Mouse (Mus musculus): ENCODE data around the gene Clcnkb. TPM values are rescaled to one million over a fixed set of nuclear protein-coding genes. Genes with fewer than 3 reads are reported as not detected.

Gene Clcnkb
- polyA plus RNA-seq, 1 experiment from 2014 or later: not detected

DNA sequence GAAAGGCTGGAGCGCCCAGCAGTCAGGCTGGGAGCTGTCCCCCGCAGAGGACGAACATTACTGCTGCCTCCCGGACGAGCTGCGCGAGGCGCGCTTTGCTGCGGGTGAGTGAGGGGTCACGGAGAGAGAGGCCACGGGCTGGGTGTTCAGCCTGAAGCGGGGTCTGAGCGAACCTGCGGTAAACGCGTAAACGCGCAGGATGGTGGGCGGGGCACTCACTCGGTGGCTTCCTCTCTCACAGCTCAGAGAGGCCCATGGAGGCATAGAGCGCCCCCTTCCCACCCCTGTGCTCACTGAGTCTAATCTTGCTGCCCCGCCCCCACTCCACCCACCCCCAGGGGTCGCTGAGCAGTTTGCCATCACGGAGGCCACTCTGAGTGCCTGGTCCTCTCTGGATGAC, 33.4 kb downstream of the Clcnkb start:
- Histone ChIP-seq H3K36me3 (ENCODE audit: control insufficient read depth, insufficient read depth, low read length) (no peaks in the 10 kb centered on the region), H3K4me3 (ENCODE audit: low read depth, low read length) (peak overlapping the region; percentile 27), H3K4me1 (ENCODE audit: control insufficient read depth, insufficient read depth, low read length) (0 out of 2 replicates have a peak, but pooled peaks cover 3% of the 10 kb centered on the region), H3K9ac (ENCODE audit: low read length) (peak overlapping the region; percentile 40), H3K27me3 (replicated peaks; ENCODE audit: control insufficient read depth, insufficient read depth, low read length) (peaks cover 28% of the 10 kb centered on the region), H3K27ac (ENCODE audit: low read depth, low read length) (no peak overlapping the region), H3K9me3 (replicated peaks; ENCODE audit: control insufficient read depth, low read length) (no peaks in the 10 kb centered on the region), H3K4me2 (ENCODE audit: low read length) (peak overlapping the region; percentile 52)
- DNase-seq (ENCODE audit: low spot score) (peak; percentile 59), ATAC-seq (peak; percentile 42)
- WGBS: 2% methylated on average over 24 of the region's 25 CpGs

DNA sequence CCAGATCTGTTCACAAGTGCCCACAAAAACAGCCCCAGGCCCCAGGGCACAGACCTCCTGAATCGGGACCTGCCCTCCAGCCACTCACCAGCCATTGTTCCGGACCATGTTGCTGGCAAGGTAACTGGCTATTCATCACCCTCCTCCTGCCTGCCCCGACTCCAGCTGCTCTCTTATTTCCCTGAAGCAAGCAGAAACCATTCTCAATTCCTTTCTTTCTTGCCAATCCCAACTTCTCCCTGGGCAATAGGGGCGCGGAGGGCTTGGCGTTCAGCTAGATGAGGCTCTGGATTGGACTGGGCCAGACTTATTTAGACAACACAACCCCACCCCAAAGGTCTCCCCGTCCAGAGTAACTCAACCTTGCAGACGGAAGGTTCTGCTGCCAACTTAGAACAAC, 36.1 kb downstream of the Clcnkb start:
- H3K9me3 ChIP-seq (replicated peaks; ENCODE audit: control insufficient read depth, low read length): no peaks in the 10 kb centered on the region
- H3K27ac ChIP-seq (ENCODE audit: low read depth, low read length): no peak overlapping the region
- H3K4me3 ChIP-seq (ENCODE audit: low read depth, low read length): no peak overlapping the region
- H3K9ac ChIP-seq (ENCODE audit: low read length): no peak overlapping the region
- peaks cover 28% of the 10 kb centered on the region for H3K27me3 ChIP-seq (replicated peaks; ENCODE audit: control insufficient read depth, insufficient read depth, low read length)
- DNase-seq (ENCODE audit: low spot score): no peak
- no peak overlapping the region for H3K4me2 ChIP-seq (ENCODE audit: low read length)
- no peak for ATAC-seq
- no peaks in the 10 kb centered on the region for H3K36me3 ChIP-seq (ENCODE audit: control insufficient read depth, insufficient read depth, low read length)
- 46% methylated on average over 8 of the region's 8 CpGs for WGBS
- H3K4me1 ChIP-seq (ENCODE audit: control insufficient read depth, insufficient read depth, low read length): 0 out of 2 replicates have a peak, but pooled peaks cover 3% of the 10 kb centered on the region

DNA sequence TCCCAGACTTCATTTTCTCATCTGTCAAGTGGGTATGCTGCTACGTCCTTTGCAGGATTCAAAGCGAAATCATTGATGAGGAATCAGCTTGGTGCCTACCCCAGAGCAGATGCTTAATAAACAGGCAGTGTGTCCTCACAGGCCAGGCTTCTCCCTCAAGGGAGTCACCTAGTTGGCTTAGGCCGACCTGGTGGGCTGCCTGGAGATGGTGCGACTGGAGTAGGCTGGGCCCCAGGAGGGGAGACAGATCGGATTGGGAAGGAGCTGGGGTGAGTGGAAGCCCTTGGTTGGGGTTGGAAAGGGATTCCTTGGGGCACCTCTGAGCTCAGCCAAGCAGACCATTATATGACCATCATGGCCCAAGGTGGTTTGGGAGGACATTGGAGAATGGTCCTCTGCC, 43.4 kb downstream of the Clcnkb start:
- H3K9ac ChIP-seq (ENCODE audit: low read length): no peak overlapping the region
- 0 out of 2 replicates have a peak, but pooled peaks cover 2% of the 10 kb centered on the region for H3K27me3 ChIP-seq (replicated peaks; ENCODE audit: control insufficient read depth, insufficient read depth, low read length)
- H3K4me2 ChIP-seq (ENCODE audit: low read length): no peak overlapping the region
- ATAC-seq (no peak), DNase-seq (ENCODE audit: low spot score) (no peak)
- H3K36me3 ChIP-seq (ENCODE audit: control insufficient read depth, insufficient read depth, low read length): no peaks in the 10 kb centered on the region
- H3K9me3 ChIP-seq (replicated peaks; ENCODE audit: control insufficient read depth, low read length): no peaks in the 10 kb centered on the region
- no peak overlapping the region for H3K27ac ChIP-seq (ENCODE audit: low read depth, low read length)
- 97% methylated on average over 5 of the region's 5 CpGs for WGBS
- no peak overlapping the region for H3K4me3 ChIP-seq (ENCODE audit: low read depth, low read length)
- no peaks in the 10 kb centered on the region for H3K4me1 ChIP-seq (ENCODE audit: control insufficient read depth, insufficient read depth, low read length)

DNA sequence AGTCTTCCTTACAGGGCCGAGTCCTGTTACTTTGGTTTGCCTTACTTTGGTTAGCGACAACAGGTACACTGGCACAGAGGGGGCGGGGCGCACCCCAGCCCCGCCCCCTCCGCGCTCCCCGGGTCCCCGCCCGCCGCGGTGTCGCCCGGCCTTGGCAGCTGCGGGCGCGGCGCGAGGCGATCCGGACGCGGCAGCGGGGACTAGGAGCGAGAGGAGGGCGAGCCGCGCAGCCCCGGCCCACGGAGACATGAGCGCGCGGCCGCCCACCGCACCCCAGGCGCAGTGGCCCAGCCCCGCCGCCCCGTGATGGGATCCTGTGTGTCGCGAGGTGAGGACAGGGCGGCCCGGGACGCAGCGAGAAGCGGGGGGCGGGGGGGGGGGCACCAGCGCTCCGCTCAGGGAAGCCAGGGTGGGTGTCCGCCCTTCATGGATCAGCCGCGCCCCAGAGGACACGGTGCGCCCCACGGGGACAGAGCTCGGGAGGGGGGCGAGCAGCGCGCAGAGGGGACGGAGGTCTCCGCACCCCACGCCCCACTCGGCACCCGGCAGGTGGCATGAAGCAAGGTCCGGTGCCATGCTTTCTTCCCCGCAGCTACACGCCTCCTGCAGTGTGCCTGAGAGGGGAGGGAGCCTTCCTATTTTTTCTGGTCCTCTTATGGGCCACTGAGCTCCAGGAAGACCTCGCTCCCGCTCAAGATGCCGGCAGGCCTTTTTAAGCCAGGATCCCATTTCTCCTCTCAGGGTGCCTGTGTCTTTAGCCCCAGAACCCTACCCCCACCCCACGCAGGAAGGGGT, 47.6 kb downstream of the Clcnkb start, which contains the start of gene Fam131c:
Gene Fam131c, plus strand, starts transcription at position 224 of the 795 bp plus-strand sequence.
- H3K9me3 ChIP-seq (replicated peaks; ENCODE audit: control insufficient read depth, low read length): no peaks in the 10 kb centered on the region
- peak within 1 kb of the TSS; percentile 97 for H3K4me2 ChIP-seq (ENCODE audit: low read length)
- no peaks in the 10 kb centered on the region for H3K4me1 ChIP-seq (ENCODE audit: control insufficient read depth, insufficient read depth, low read length)
- H3K27me3 ChIP-seq (replicated peaks; ENCODE audit: control insufficient read depth, insufficient read depth, low read length): peaks cover 11% of the 10 kb centered on the region
- H3K36me3 ChIP-seq (ENCODE audit: control insufficient read depth, insufficient read depth, low read length): no peaks in the 10 kb centered on the region
- H3K27ac ChIP-seq (ENCODE audit: low read depth, low read length): peak within 1 kb of the TSS; percentile 9; the same call in 1 of the 2 replicates
- H3K4me3 ChIP-seq (ENCODE audit: low read depth, low read length): peak within 1 kb of the TSS; percentile 56
- 1% methylated on average over 54 of the region's 71 CpGs for WGBS
- peak within 1 kb of the TSS; percentile 72 for H3K9ac ChIP-seq (ENCODE audit: low read length)
- DNase-seq (ENCODE audit: low spot score) (peak; percentile 59), ATAC-seq (peak; percentile 67)

DNA sequence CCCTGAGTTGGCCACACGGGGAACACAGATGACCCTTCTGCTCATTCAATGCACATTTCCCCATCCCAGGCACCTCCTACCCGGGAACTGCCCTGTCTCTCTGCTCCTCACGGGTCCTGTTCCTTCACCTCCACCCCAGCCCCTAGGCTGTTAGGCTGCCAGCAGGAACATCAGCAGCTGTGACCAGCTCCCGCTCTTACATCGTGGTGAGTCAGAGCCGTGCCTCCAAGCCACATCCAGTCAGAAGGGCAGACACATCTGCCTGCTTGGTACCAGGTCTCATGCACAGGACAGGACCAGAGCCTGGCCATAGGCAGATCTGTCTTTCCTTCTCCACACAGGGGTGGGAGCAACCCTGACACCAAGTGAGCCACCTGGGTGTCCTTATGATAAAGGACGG, 49.9 kb downstream of the Clcnkb start:
- Histone ChIP-seq H3K4me2 (ENCODE audit: low read length) (no peak overlapping the region), H3K27ac (ENCODE audit: low read depth, low read length) (no peak overlapping the region), H3K9ac (ENCODE audit: low read length) (no peak overlapping the region), H3K4me1 (ENCODE audit: control insufficient read depth, insufficient read depth, low read length) (no peaks in the 10 kb centered on the region), H3K36me3 (ENCODE audit: control insufficient read depth, insufficient read depth, low read length) (no peaks in the 10 kb centered on the region), H3K27me3 (replicated peaks; ENCODE audit: control insufficient read depth, insufficient read depth, low read length) (peaks cover 11% of the 10 kb centered on the region), H3K4me3 (ENCODE audit: low read depth, low read length) (no peak overlapping the region), H3K9me3 (replicated peaks; ENCODE audit: control insufficient read depth, low read length) (no peaks in the 10 kb centered on the region)
- 64% methylated on average over 7 of the region's 7 CpGs for WGBS
- DNase-seq (ENCODE audit: low spot score) (no peak), ATAC-seq (no peak)

DNA sequence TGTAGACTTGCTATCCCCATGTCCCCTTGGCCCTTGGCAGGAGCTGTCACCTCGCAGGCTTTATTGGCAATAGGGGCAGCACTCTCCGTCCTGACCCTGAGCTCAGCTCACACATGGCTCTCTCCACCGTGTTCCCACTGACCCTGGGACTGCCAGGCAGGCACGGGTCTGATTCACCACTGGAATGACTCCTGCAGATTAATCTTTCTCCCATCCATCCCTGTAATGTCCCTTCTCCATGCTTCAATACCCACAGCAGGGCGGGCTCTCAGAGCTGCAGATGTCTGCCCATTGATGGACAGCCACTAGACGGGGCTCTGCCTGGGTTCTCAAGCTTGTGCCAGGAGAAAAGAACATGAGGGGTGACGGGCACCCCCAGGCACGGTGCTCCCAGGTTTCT, 50.7 kb downstream of the Clcnkb start:
- Histone ChIP-seq H3K9me3 (replicated peaks; ENCODE audit: control insufficient read depth, low read length) (no peaks in the 10 kb centered on the region), H3K27me3 (replicated peaks; ENCODE audit: control insufficient read depth, insufficient read depth, low read length) (peaks cover 11% of the 10 kb centered on the region), H3K27ac (ENCODE audit: low read depth, low read length) (no peak overlapping the region), H3K4me1 (ENCODE audit: control insufficient read depth, insufficient read depth, low read length) (0 out of 2 replicates have a peak, but pooled peaks cover 2% of the 10 kb centered on the region), H3K4me2 (ENCODE audit: low read length) (no peak overlapping the region), H3K4me3 (ENCODE audit: low read depth, low read length) (no peak overlapping the region), H3K9ac (ENCODE audit: low read length) (no peak overlapping the region), H3K36me3 (ENCODE audit: control insufficient read depth, insufficient read depth, low read length) (no peaks in the 10 kb centered on the region)
- DNase-seq (ENCODE audit: low spot score): no peak
- no peak for ATAC-seq
- WGBS: 70% methylated on average over 8 of the region's 8 CpGs

DNA sequence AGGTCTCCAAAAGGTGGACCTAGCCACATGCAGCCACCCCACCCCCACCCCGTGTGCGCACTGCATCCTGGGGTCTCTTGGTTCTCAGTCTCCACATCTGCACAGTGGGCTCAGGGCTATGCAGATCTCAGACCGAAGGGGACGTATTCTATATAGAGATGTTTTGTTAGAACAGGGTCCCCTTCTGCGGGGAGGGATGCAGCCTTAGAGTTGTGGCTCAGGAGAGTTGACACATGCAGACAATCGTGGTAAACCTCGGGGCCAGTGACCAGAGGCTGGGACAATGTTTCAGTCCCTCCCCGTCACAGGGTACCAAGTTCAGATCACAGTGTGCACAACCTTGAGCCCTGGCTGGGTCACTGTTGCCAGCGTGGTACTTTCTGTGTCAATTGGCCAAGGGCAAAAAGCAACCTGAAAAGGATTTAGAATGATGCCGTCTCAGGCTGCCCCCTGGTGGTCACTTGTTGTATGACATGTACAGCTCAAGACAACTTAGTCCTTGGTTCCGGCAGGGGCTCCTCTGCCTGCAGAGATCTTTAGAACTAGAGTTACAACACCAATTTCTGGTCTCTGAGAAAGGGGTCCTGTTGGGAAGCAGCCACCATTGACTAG, 52.8 kb downstream of the Clcnkb start:
- Histone ChIP-seq H3K27ac (ENCODE audit: low read depth, low read length) (no peak overlapping the region), H3K9me3 (replicated peaks; ENCODE audit: control insufficient read depth, low read length) (no peaks in the 10 kb centered on the region), H3K4me2 (ENCODE audit: low read length) (no peak overlapping the region), H3K9ac (ENCODE audit: low read length) (no peak overlapping the region), H3K4me1 (ENCODE audit: control insufficient read depth, insufficient read depth, low read length) (peaks cover 6% of the 10 kb centered on the region; the same call in 1 of the 2 replicates), H3K4me3 (ENCODE audit: low read depth, low read length) (no peak overlapping the region), H3K36me3 (ENCODE audit: control insufficient read depth, insufficient read depth, low read length) (no peaks in the 10 kb centered on the region), H3K27me3 (replicated peaks; ENCODE audit: control insufficient read depth, insufficient read depth, low read length) (peaks cover 11% of the 10 kb centered on the region)
- DNase-seq (ENCODE audit: low spot score) (peak; percentile 89), ATAC-seq (peak; percentile 49; the same call in 1 of the 2 replicates)
- 28% methylated on average over 11 of the region's 11 CpGs for WGBS

DNA sequence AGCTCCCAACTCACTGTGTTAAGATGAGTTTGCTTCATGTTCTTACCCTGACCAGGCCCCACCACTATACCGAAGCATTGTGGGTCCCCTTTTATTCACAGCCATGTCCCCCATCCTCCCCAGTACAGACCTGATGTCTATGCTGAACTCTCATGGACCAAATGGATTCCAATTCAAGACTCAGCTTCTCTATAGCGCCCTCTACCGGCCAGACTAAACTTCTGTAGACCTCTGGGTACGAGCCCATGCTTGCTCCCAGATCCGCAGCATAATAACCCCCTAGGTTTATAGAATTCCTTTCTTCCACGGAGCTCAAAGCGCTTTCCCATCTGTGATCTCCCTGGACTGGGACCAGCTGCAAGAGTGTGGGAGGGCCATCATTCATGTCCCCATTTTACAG, 55.0 kb downstream of the Clcnkb start:
- no peak for ATAC-seq
- peak; percentile 53 for DNase-seq (ENCODE audit: low spot score)
- whole genome bisulfite sequencing: 24% methylated on average over 7 of the region's 7 CpGs

DNA sequence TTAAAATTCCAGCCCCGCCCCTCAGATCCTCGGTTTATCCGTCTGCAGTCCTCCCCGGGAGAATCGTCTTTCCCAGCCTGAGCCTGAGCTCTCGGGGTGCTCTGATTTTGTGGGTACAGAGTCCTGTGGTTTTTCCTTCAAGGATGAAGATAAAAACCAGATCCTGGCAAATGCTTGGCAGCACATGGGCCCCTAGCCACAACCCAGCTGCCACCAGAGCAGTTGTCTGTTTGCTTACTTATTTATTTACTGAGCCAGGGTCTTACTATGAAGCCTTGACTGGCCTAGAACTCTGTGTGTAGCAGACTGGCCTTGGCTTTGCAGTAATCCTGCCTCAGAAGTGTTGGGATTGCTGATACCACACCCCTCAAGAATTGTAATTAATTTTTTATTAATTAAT, 56.6 kb downstream of the Clcnkb start:
- Histone ChIP-seq H3K4me3 (ENCODE audit: low read depth, low read length) (no peak overlapping the region), H3K9me3 (replicated peaks; ENCODE audit: control insufficient read depth, low read length) (no peaks in the 10 kb centered on the region), H3K4me2 (ENCODE audit: low read length) (no peak overlapping the region), H3K9ac (ENCODE audit: low read length) (no peak overlapping the region), H3K4me1 (ENCODE audit: control insufficient read depth, insufficient read depth, low read length) (peaks cover 6% of the 10 kb centered on the region; the same call in 1 of the 2 replicates), H3K27ac (ENCODE audit: low read depth, low read length) (no peak overlapping the region), H3K27me3 (replicated peaks; ENCODE audit: control insufficient read depth, insufficient read depth, low read length) (no peaks in the 10 kb centered on the region), H3K36me3 (ENCODE audit: control insufficient read depth, insufficient read depth, low read length) (no peaks in the 10 kb centered on the region)
- WGBS: 86% methylated on average over 6 of the region's 6 CpGs
- DNase-seq (ENCODE audit: low spot score) (no peak), ATAC-seq (no peak)

More for the DNA sequence above, 55.0 kb downstream of the Clcnkb start:
- H3K27me3 ChIP-seq (replicated peaks; ENCODE audit: control insufficient read depth, insufficient read depth, low read length): no peaks in the 10 kb centered on the region; the same call in 1 of the 2 replicates
- H3K4me1 ChIP-seq (ENCODE audit: control insufficient read depth, insufficient read depth, low read length): peaks cover 6% of the 10 kb centered on the region; the same call in 1 of the 2 replicates
- H3K4me3 ChIP-seq (ENCODE audit: low read depth, low read length): no peak overlapping the region
- H3K9ac ChIP-seq (ENCODE audit: low read length): no peak overlapping the region
- H3K27ac ChIP-seq (ENCODE audit: low read depth, low read length): no peak overlapping the region
- H3K36me3 ChIP-seq (ENCODE audit: control insufficient read depth, insufficient read depth, low read length): no peaks in the 10 kb centered on the region
- no peak overlapping the region for H3K4me2 ChIP-seq (ENCODE audit: low read length)
- H3K9me3 ChIP-seq (replicated peaks; ENCODE audit: control insufficient read depth, low read length): no peaks in the 10 kb centered on the region

Data from forebrain, embryonic 14.5 days (tissue).